Mouse (Mus musculus): ENCODE measurements around the gene 6430531B16Rik. TPM values are rescaled to one million over a fixed set of nuclear protein-coding genes. Genes with fewer than 3 reads are reported as not detected.

6430531B16Rik gene
- total and polyA plus RNA-seq, 2 experiments from 2014 or later = 0.23 TPM; not detected in 1

DNA sequence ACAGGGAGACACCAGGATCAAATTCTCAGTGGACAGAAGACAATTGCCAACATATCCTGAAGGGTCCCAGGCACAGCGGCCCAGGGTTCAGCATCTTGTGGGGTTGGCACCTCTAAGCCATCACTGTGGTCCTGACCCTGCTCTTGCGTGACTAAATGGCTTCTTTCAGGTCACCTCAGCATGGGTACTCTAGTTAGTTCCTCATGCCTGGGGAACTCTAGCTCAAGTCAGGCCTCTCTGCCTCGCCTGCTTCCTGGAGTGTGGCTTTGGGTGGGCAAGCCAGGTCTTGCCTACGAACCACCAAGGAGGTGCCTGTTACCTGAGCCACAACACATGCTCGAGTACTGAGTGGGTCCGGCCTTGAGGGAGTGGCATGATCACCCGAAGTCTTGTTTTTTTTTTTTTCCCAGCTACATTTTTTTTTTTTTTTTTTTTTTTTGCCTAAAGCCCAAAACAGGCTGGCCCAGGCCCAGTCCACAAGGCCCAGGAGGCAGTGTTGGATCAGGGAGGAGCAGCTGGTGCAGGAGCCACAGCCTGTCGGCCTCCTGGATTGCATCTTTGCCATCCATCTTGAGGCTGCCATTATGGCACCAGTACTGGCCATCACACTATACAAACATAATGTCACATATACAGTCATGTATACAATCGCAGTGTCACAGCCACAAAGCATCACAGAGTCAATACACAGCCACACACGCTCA, 8.2 kb downstream of the 6430531B16Rik start:
- Histone ChIP-seq H3K4me3 (ENCODE audit: low read depth, low read length) (no peak overlapping the region), H3K4me1 (ENCODE audit: control insufficient read depth, insufficient read depth) (peaks cover 3% of the 10 kb centered on the region; the same call in 1 of the 2 replicates), H3K36me3 (replicated peaks; ENCODE audit: control insufficient read depth, insufficient read depth, low read length) (no peaks in the 10 kb centered on the region), H3K27me3 (ENCODE audit: control insufficient read depth, insufficient read depth, low read length) (peaks cover 5% of the 10 kb centered on the region; the same call in 1 of the 2 replicates), H3K9ac (replicated peaks; ENCODE audit: low read depth, low read length) (no peak overlapping the region), H3K9me3 (replicated peaks; ENCODE audit: control insufficient read depth, low read length) (no peaks in the 10 kb centered on the region), H3K4me2 (ENCODE audit: low read depth, low read length) (no peak overlapping the region), H3K27ac (ENCODE audit: low read depth) (no peak overlapping the region)
- ATAC-seq (ENCODE audit: insufficient read depth, low read depth) = no peak
- WGBS = 77% methylated on average over 10 of the region's 10 CpGs
- TF ChIP-seq EP300 (IDR thresholded peaks at IDR 0.05; ENCODE audit: low read depth) = no peak
- no peak for TF ChIP-seq CTCF (IDR thresholded peaks at IDR 0.05; ENCODE audit: low read depth)
- DNase-seq (ENCODE audit: low spot score) = no peak

DNA sequence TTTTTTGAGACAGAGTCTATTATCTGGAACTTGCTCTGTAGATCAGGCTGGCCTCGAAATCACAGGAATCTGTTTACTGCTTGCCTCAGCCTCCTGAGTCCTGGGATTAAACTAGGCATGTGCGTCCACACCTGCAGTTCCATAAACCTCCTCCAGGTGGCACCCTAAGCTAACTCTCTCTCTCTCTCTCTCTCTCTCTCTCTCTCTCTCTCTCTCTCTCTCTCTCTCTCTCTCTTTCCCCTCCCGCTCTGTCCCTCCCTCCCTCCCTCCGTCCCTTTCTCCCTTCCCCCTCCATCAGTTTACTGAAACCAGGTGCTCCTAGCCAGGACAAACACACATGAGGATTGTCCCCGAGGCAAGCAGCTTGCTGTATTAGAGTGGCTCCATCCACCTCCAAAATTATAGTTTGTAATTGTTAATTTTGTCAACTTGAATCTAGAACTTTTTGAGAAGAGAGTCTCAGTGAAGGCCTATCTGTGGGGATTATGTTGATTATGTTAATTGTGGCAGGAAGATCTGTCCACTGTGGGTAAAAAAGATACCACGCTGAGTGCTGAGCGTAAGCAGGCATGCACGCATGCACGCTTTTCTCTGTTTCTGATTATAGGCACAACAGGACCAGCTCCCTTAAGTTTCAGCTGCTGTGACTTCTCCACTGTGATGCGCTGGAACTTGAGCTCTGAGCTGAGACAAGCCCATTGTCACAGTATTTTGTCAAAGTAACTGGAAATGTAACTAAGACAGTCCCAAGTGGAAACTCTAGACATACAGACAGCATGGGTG, 9.0 kb downstream of the 6430531B16Rik start:
- TF ChIP-seq CTCF (IDR thresholded peaks at IDR 0.05; ENCODE audit: low read depth) (peak; percentile 79), EP300 (IDR thresholded peaks at IDR 0.05; ENCODE audit: low read depth) (no peak)
- H3K9ac ChIP-seq (replicated peaks; ENCODE audit: low read depth, low read length) = no peak overlapping the region
- no peaks in the 10 kb centered on the region for H3K36me3 ChIP-seq (replicated peaks; ENCODE audit: control insufficient read depth, insufficient read depth, low read length)
- ATAC-seq (ENCODE audit: insufficient read depth, low read depth) = no peak
- no peak overlapping the region for H3K27ac ChIP-seq (ENCODE audit: low read depth)
- no peak overlapping the region for H3K4me3 ChIP-seq (ENCODE audit: low read depth, low read length)
- DNase-seq (ENCODE audit: low spot score) = peak; percentile 46
- H3K27me3 ChIP-seq (ENCODE audit: control insufficient read depth, insufficient read depth, low read length) = peaks cover 5% of the 10 kb centered on the region; the same call in 1 of the 2 replicates
- peaks cover 3% of the 10 kb centered on the region; the same call in 1 of the 2 replicates for H3K4me1 ChIP-seq (ENCODE audit: control insufficient read depth, insufficient read depth)
- no peak overlapping the region for H3K4me2 ChIP-seq (ENCODE audit: low read depth, low read length)
- 45% methylated on average over 10 of the region's 10 CpGs for WGBS
- H3K9me3 ChIP-seq (replicated peaks; ENCODE audit: control insufficient read depth, low read length) = no peaks in the 10 kb centered on the region

DNA sequence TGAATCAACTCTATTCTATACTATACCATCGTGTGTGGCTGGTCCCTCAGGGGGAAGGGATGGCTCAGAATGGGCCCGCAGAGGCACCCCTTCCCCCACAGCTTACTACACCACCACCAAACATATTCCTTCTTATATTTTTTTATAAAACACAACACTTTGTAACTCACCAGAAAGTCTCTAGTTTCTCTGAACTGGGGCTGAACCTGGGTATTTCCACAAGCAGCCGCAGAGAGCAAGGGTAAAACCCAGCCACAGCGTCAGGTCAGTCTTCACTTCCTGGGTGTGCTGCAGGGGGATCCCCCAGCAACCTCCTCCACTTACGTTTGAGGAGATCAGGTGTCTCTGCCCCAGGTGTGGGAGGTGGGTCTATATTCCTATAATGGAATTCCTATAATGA, 10.1 kb downstream of the 6430531B16Rik start:
- Histone ChIP-seq H3K9ac (replicated peaks; ENCODE audit: low read depth, low read length) (no peak overlapping the region), H3K27ac (ENCODE audit: low read depth) (no peak overlapping the region), H3K4me3 (ENCODE audit: low read depth, low read length) (no peak overlapping the region), H3K4me2 (ENCODE audit: low read depth, low read length) (no peak overlapping the region), H3K27me3 (ENCODE audit: control insufficient read depth, insufficient read depth, low read length) (peaks cover 5% of the 10 kb centered on the region; the same call in 1 of the 2 replicates), H3K9me3 (replicated peaks; ENCODE audit: control insufficient read depth, low read length) (no peaks in the 10 kb centered on the region), H3K36me3 (replicated peaks; ENCODE audit: control insufficient read depth, insufficient read depth, low read length) (no peaks in the 10 kb centered on the region), H3K4me1 (ENCODE audit: control insufficient read depth, insufficient read depth) (no peaks in the 10 kb centered on the region)
- 56% methylated on average over 5 of the region's 5 CpGs for WGBS
- TF ChIP-seq CTCF (IDR thresholded peaks at IDR 0.05; ENCODE audit: low read depth) = no peak
- no peak for TF ChIP-seq EP300 (IDR thresholded peaks at IDR 0.05; ENCODE audit: low read depth)
- DNase-seq (ENCODE audit: low spot score) = no peak
- ATAC-seq (ENCODE audit: insufficient read depth, low read depth) = no peak

DNA sequence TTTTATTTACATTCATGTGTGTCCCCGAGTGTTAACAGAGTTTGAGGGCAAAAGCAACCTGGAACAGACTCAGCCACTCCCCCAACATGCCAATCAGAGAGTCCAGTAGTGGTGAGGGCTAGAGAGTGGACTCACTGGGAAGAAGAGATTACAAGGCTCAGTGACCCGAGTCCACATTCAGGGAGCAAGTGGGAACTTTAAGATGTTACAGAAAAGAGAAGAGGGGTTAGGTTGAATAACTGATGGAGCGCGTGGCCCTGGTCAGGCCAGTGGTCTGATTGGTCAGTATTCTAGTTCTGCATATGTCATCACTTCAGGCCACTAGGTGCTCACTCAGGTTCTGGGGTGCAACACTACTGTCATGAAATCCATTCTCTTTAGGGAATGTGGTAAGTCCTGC, 11.4 kb downstream of the 6430531B16Rik start:
- Histone ChIP-seq H3K4me1 (ENCODE audit: control insufficient read depth, insufficient read depth) (no peaks in the 10 kb centered on the region), H3K27me3 (ENCODE audit: control insufficient read depth, insufficient read depth, low read length) (peaks cover 5% of the 10 kb centered on the region; the same call in 1 of the 2 replicates), H3K9ac (replicated peaks; ENCODE audit: low read depth, low read length) (no peak overlapping the region), H3K36me3 (replicated peaks; ENCODE audit: control insufficient read depth, insufficient read depth, low read length) (no peaks in the 10 kb centered on the region), H3K9me3 (replicated peaks; ENCODE audit: control insufficient read depth, low read length) (no peaks in the 10 kb centered on the region), H3K4me3 (ENCODE audit: low read depth, low read length) (no peak overlapping the region), H3K27ac (ENCODE audit: low read depth) (no peak overlapping the region), H3K4me2 (ENCODE audit: low read depth, low read length) (no peak overlapping the region)
- DNase-seq (ENCODE audit: low spot score) (no peak), ATAC-seq (ENCODE audit: insufficient read depth, low read depth) (no peak)
- TF ChIP-seq EP300 (IDR thresholded peaks at IDR 0.05; ENCODE audit: low read depth) = no peak
- no peak for TF ChIP-seq CTCF (IDR thresholded peaks at IDR 0.05; ENCODE audit: low read depth)
- WGBS = 34% methylated on average over 4 of the region's 4 CpGs

DNA sequence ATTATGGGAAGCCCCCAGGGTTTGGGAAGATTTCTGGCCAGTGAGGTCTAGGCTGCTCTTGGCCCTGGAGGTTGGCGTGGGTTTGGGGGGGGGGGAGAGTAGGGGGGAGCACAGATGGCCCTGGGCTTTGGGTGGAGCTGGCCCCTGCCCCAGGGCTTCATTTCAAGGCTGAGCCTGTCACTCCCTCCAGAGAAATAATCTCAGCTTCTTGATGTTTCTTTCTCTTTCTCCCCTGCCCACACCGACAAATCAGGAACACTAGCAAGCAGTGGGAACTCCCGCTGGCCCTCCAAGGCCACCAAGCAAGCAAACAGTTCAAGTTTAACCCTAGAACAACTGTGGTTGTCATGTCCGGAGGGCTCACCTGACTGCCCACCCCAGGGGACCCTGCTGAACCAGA, 14.7 kb downstream of the 6430531B16Rik start:
- ATAC-seq (ENCODE audit: insufficient read depth, low read depth) = no peak
- H3K9ac ChIP-seq (replicated peaks; ENCODE audit: low read depth, low read length) = no peak overlapping the region
- no peak for TF ChIP-seq EP300 (IDR thresholded peaks at IDR 0.05; ENCODE audit: low read depth)
- H3K27ac ChIP-seq (ENCODE audit: low read depth) = no peak overlapping the region
- no peak for DNase-seq (ENCODE audit: low spot score)
- no peak overlapping the region for H3K4me3 ChIP-seq (ENCODE audit: low read depth, low read length)
- no peak overlapping the region for H3K4me2 ChIP-seq (ENCODE audit: low read depth, low read length)
- no peaks in the 10 kb centered on the region for H3K36me3 ChIP-seq (replicated peaks; ENCODE audit: control insufficient read depth, insufficient read depth, low read length)
- no peaks in the 10 kb centered on the region for H3K9me3 ChIP-seq (replicated peaks; ENCODE audit: control insufficient read depth, low read length)
- 62% methylated on average over 4 of the region's 4 CpGs for WGBS
- H3K27me3 ChIP-seq (ENCODE audit: control insufficient read depth, insufficient read depth, low read length) = peaks cover 15% of the 10 kb centered on the region
- H3K4me1 ChIP-seq (ENCODE audit: control insufficient read depth, insufficient read depth) = no peaks in the 10 kb centered on the region
